Mouse (Mus musculus) 3T3-L1 (cell line): ENCODE data around the gene Syk.

Experiments
- DNase-seq: peaks from one replicate; pipeline ENCODE4 v3.0.0-alpha.2; 2015; ENCODE audit warnings: low read depth, low spot score

Syk gene

DNA sequence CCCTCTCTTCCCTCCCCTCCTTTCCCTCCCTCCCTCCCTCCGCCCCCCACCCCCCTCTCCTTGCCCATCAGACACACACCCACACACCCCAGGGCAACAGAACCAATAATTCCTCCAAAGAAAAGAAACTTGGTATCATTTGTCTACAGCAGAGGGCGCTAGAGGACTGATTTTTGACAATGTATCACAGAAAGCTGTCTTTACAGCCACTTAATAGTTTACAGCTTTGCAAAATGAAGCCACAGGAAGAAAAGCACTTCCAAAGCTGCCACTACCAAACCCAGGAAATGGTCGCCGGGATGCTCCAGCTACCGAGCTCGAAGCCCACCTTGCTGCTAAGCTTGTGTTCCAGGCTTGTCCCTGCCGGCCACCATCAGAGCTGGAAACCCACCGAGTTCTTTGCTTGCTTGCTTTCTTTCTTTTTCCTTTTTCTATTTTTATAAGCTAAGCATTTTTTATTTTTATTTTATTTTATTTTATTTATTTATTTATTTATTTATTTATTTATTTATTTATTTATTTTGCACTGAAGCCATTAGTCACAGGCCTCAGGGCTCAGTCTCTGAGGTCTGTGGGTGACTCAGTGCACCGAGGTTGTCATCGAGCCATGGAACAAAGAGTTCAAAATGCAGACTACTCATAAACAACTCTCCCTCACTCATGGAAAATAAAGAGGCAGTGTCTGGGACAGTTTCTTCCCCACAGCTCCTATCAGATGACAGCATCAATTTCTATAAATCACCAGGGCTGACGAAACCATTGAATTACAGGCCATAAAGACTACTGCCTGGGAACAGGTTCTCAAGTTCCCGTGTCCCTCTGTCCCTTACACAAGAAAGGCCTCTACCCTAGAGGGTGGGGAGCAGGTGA lies 68.6 kb downstream of the Syk start:
- DNase-seq, result peak; percentile 95

- DNase-seq, result no peak
These were observed 69.3 kb downstream of the Syk start for GRCm38 (mm10) chr13:52652253-52652628.

- no peak for DNase-seq
These were observed 71.3 kb downstream of the Syk start for GRCm38 (mm10) chr13:52654081-52654829.

DNA sequence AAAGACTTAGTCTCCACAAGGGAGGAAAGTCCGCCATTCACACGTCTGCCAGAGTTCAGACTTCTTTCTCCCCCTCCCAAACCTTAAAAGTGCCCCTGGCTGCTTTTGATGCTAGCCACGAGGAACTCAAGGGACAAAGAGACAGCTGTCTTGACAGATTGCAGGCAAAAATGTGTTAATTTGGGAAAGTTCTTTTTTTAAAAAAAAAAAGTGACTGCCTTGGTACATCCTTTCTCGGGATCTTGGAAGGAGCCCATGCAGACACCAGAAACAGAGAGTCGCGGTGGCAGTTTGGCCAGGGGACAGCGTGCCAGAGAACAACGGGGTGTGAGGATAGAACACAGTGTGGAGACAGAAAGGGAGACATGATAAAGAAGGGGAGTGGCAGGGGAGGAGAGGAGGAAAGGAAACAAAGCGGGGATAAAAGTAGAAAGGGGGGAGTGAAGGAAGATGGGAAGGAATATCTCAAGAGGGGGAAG lies 71.9 kb downstream of the Syk start:
- no peak for DNase-seq

GRCm38 (mm10) chr13:52657966-52658365 lies 75.0 kb downstream of the Syk start:
- DNase-seq, result no peak

- DNase-seq, result peak; percentile 75
These were observed 75.5 kb downstream of the Syk start for GRCm38 (mm10) chr13:52658477-52658876.

GRCm38 (mm10) chr13:52659171-52659665 lies 76.2 kb downstream of the Syk start:
- DNase-seq, result peak; percentile 88

GRCm38 (mm10) chr13:52669889-52670288 lies 86.9 kb downstream of the Syk start:
- peak; percentile 34 for DNase-seq

DNA sequence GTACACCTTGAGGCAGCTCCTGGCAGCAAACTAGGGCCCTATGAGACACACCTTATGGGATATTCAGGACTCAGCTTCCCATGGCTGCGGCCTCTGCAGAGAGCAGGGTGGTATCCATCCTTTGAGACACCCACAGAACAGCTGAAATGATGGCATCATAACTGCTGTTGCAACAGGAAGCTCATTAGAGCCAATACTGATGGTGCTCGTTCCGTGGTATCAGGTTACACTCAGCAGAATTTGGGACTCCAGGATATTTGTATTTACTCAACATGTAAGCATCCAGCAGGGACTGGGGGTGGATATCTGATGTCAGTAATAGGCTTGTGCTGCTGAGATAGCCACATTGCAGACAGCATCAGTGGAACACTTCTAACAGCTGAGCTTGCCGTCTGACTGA lies 90.3 kb downstream of the Syk start:
- DNase-seq, result peak; percentile 42

GRCm38 (mm10) chr13:52673856-52674255 lies 90.9 kb downstream of the Syk start:
- DNase-seq, result no peak

GRCm38 (mm10) chr13:52674839-52675238 lies 91.9 kb downstream of the Syk start:
- no peak for DNase-seq

DNA sequence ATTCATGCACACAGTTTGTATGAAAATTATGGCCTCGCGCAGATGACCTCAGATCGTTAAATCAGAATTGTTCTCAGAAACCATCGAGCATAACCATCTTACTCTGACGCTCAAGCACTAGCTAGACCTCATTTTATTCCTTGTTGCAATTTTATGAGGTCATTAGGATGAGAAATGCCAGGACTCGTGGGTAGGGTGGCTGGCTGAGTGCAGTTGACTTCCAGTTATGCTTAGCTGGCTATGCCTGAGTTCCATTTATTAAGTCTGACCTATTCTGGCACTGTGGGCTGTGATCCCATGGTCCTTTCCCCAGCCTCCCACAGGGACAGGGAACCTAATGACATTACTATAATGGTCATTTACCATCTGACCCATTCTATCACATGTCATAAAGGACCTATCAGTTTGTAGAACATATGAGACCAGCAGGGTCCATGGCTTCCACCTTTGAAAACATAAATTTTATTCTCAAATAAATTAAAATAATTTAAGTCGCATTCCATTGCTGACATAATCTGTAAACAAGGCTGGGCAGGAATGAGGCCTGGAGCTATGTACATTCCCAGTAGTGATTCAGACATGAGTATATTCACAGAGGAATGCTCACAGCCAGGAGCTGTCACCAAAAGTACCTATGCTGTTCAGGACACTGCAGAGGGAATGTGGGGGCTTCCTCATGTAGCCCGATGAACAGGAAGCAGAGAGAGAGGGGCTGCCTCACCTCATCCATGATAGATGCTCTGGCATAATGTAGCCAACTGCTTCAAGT lies 92.7 kb downstream of the Syk start:
- peak; percentile 83 for DNase-seq

- peak; percentile 79 for DNase-seq
These were observed 93.9 kb downstream of the Syk start for GRCm38 (mm10) chr13:52676671-52677445.

- DNase-seq, result peak; percentile 54
These were observed 96.9 kb downstream of the Syk start for GRCm38 (mm10) chr13:52679906-52680305.

DNA sequence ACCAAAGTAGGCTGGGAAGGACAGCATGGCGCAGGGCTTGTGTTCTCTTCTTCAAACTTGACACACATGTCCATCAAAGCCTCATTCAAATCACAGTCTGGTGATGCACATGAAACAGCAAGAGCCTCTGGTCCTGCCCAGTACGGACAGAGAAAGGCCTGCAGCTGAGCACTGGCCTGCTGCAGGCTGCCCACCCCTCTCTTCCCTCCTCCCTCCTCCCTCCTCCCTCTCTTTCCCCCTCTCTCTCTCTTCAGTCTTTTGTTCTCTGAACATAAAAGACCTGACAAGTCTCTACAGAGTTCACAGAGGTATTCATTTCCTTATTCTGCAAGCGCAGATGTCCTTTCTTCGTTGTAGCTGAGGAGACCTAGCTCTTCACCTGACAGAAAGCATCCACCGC lies 99.1 kb downstream of the Syk start:
- no peak for DNase-seq

GRCm38 (mm10) chr13:52690425-52690824 lies 107.5 kb downstream of the Syk start:
- DNase-seq, result no peak

GRCm38 (mm10) chr13:52692311-52692710 lies 109.3 kb downstream of the Syk start:
- no peak for DNase-seq

- DNase-seq, result no peak
These were observed 111.9 kb downstream of the Syk start for GRCm38 (mm10) chr13:52694857-52695256.
